Mouse (Mus musculus): Measurements from ENCODE around the gene Slco4a1.

Slco4a1 gene

GRCm38 (mm10) chr2:180455723-180456698 is at the start of gene Slco4a1:
Slco4a1 (plus strand) TSS chr2:180456245.
- in situ Hi-C loops (cut with MboI, MseI) = loop anchor here (5.0 kb wide), 1 partner anchor 251 kb away; the partner anchor contains the start of gene Dido1

GRCm38 (mm10) chr2:180408410-180408809 is 47.6 kb upstream of the Slco4a1 start:
- in situ Hi-C loops (cut with MboI, MseI) = no loop called here

GRCm38 (mm10) chr2:180410432-180410831 is 45.6 kb upstream of the Slco4a1 start:
- in situ Hi-C loops (cut with MboI, MseI) = no loop called here

GRCm38 (mm10) chr2:180411013-180411412 is 45.0 kb upstream of the Slco4a1 start:
- in situ Hi-C loops (cut with MboI, MseI) = no loop called here

- in situ Hi-C loops (cut with MboI, MseI) = no loop called here
These were observed 40.4 kb upstream of the Slco4a1 start for GRCm38 (mm10) chr2:180415627-180416026.

- in situ Hi-C loops (cut with MboI, MseI) = no loop called here
These were observed 38.3 kb upstream of the Slco4a1 start for GRCm38 (mm10) chr2:180417731-180418130.

- in situ Hi-C loops (cut with MboI, MseI) = no loop called here
These were observed 35.4 kb upstream of the Slco4a1 start for GRCm38 (mm10) chr2:180420641-180421040.

- in situ Hi-C loops (cut with MboI, MseI) = no loop called here
These were observed 30.9 kb upstream of the Slco4a1 start for GRCm38 (mm10) chr2:180425115-180425514.

- in situ Hi-C loops (cut with MboI, MseI) = no loop called here
These were observed 29.0 kb upstream of the Slco4a1 start for GRCm38 (mm10) chr2:180427073-180427472.

- in situ Hi-C loops (cut with MboI, MseI) = no loop called here
These were observed 27.7 kb upstream of the Slco4a1 start for GRCm38 (mm10) chr2:180428331-180428730.

- in situ Hi-C loops (cut with MboI, MseI) = no loop called here
These were observed 25.4 kb upstream of the Slco4a1 start for GRCm38 (mm10) chr2:180430648-180431047.

GRCm38 (mm10) chr2:180432042-180432668 is 23.9 kb upstream of the Slco4a1 start:
- in situ Hi-C loops (cut with MboI, MseI) = no loop called here

- in situ Hi-C loops (cut with MboI, MseI) = no loop called here
These were observed 23.3 kb upstream of the Slco4a1 start for GRCm38 (mm10) chr2:180432751-180433150.

- in situ Hi-C loops (cut with MboI, MseI) = no loop called here
These were observed 22.7 kb upstream of the Slco4a1 start for GRCm38 (mm10) chr2:180433350-180433749.

GRCm38 (mm10) chr2:180435341-180435926 is 20.6 kb upstream of the Slco4a1 start:
- in situ Hi-C loops (cut with MboI, MseI) = no loop called here

- in situ Hi-C loops (cut with MboI, MseI) = no loop called here
These were observed 18.7 kb upstream of the Slco4a1 start for GRCm38 (mm10) chr2:180437149-180437864.

- in situ Hi-C loops (cut with MboI, MseI) = no loop called here
These were observed 16.3 kb upstream of the Slco4a1 start for GRCm38 (mm10) chr2:180439791-180440190.

- in situ Hi-C loops (cut with MboI, MseI) = no loop called here
These were observed 15.3 kb upstream of the Slco4a1 start for GRCm38 (mm10) chr2:180440596-180441332.

- in situ Hi-C loops (cut with MboI, MseI) = no loop called here
These were observed 14.0 kb upstream of the Slco4a1 start for GRCm38 (mm10) chr2:180442061-180442460.

- in situ Hi-C loops (cut with MboI, MseI) = no loop called here
These were observed 12.2 kb upstream of the Slco4a1 start for GRCm38 (mm10) chr2:180443861-180444260.
